Comparison of ENCODE assay signal across 19 mouse cellular contexts in genomic region chr2:117195578-117195977, GRCm38 (mm10). TPM values are rescaled to one million over a fixed set of nuclear protein-coding genes. Genes with fewer than 3 reads are reported as not detected.
A peak's percentile ranks its signal among the peaks of the same experiment; 100 is the strongest.
DNase-seq lines count a peak whose midpoint lies in the region; ATAC-seq and TF ChIP-seq lines count a peak whose summit lies in the region.
"Had no signal": no experiment of that assay in that cellular context is flagged by ENCODE, and none has a peak within 500 bp of the region (broad histone marks: within the 10 kb centered on the region; RNA-seq: fewer than 3 reads in every experiment).

No protein-coding gene starts in this region.

- no peak overlapping the region for H3K27ac ChIP-seq in kidney, postnatal 0 days
- no peak overlapping the region for H3K27ac ChIP-seq in forebrain, embryonic 12.5 days
- no peak overlapping the region for H3K27ac ChIP-seq in midbrain, postnatal 0 days (ENCODE audit: low read depth, low read length)
- H3K27ac ChIP-seq: embryonic facial prominence, embryonic 15.5 days; hindbrain, embryonic 13.5 days; liver, embryonic 15.5 days; midbrain, embryonic 13.5 days had no signal

- H3K4me2 ChIP-seq in kidney, postnatal 0 days (ENCODE audit: low read length), result no peak overlapping the region
- H3K4me2 ChIP-seq in forebrain, embryonic 12.5 days, result no peak overlapping the region
- no peak overlapping the region for H3K4me2 ChIP-seq in midbrain, postnatal 0 days (ENCODE audit: low read depth, low read length, poor library complexity, severe bottlenecking)
- H3K4me2 ChIP-seq: embryonic facial prominence, embryonic 15.5 days; hindbrain, embryonic 13.5 days; liver, embryonic 15.5 days; midbrain, embryonic 13.5 days had no signal

- 32% methylated on average over 7 of the region's 7 CpGs for WGBS in kidney, postnatal 0 days
- WGBS in forebrain, embryonic 12.5 days, result 74% methylated on average over 6 of the region's 7 CpGs
- 18% methylated on average over 6 of the region's 7 CpGs for WGBS in midbrain, postnatal 0 days

- no peaks in the 10 kb centered on the region for H3K36me3 ChIP-seq in kidney, postnatal 0 days (ENCODE audit: insufficient read depth, low read length)
- no peaks in the 10 kb centered on the region for H3K36me3 ChIP-seq in forebrain, embryonic 12.5 days (replicated peaks)
- no peaks in the 10 kb centered on the region for H3K36me3 ChIP-seq in midbrain, postnatal 0 days (ENCODE audit: insufficient read depth, low read length)
- H3K36me3 ChIP-seq: embryonic facial prominence, embryonic 15.5 days; hindbrain, embryonic 13.5 days; liver, embryonic 15.5 days; midbrain, embryonic 13.5 days had no signal

- no peaks in the 10 kb centered on the region for H3K9me3 ChIP-seq in kidney, postnatal 0 days (replicated peaks; ENCODE audit: low read length)
- H3K9me3 ChIP-seq in forebrain, embryonic 12.5 days, result no peaks in the 10 kb centered on the region
- H3K9me3 ChIP-seq in midbrain, postnatal 0 days (ENCODE audit: low read length), result no peaks in the 10 kb centered on the region
- H3K9me3 ChIP-seq: embryonic facial prominence, embryonic 15.5 days; hindbrain, embryonic 13.5 days; liver, embryonic 15.5 days; midbrain, embryonic 13.5 days had no signal

- ATAC-seq in kidney, postnatal 0 days (replicated peaks; ENCODE audit: low FRiP score, low read depth), result no peak
- no peak for ATAC-seq in forebrain, embryonic 12.5 days (ENCODE audit: low FRiP score)
- ATAC-seq in midbrain, postnatal 0 days (ENCODE audit: low FRiP score), result no peak
- ATAC-seq: forebrain, embryonic 14.5 days; intestine, embryonic 16.5 days; midbrain, embryonic 13.5 days had no signal

- DNase-seq in kidney, postnatal 0 days (ENCODE audit: low spot score), result peak; percentile 28
- DNase-seq in kidney, adult 9 months, result no peak
- peak; percentile 68 for DNase-seq in right cerebral cortex, adult 18-20 months
- no peak for DNase-seq in right cerebral cortex, postnatal 4 days
- DNase-seq in left cerebral cortex, postnatal 25 days (ENCODE audit: low spot score in 2 of 2), result peak; percentile 33 to 76
- no peak for DNase-seq in midbrain, postnatal 0 days (ENCODE audit: low spot score)
- DNase-seq: adrenal gland, postnatal 25 days; cerebellum, adult 9-11 months; gastrocnemius, postnatal 10 days; kidney, postnatal 25 days; lung, postnatal 10 days; thymus, adult 2 months had no signal

- H3K4me1 ChIP-seq in kidney, postnatal 0 days (replicated peaks; ENCODE audit: insufficient read depth, low read length), result no peaks in the 10 kb centered on the region
- peaks cover 8% of the 10 kb centered on the region for H3K4me1 ChIP-seq in forebrain, embryonic 12.5 days
- no peaks in the 10 kb centered on the region for H3K4me1 ChIP-seq in midbrain, postnatal 0 days (ENCODE audit: insufficient read depth, low read length)
- H3K4me1 ChIP-seq: liver, embryonic 15.5 days had no signal

- H3K27me3 ChIP-seq in kidney, postnatal 0 days (ENCODE audit: insufficient read depth, low read length), result no peaks in the 10 kb centered on the region
- H3K27me3 ChIP-seq in forebrain, embryonic 12.5 days, result no peaks in the 10 kb centered on the region
- no peaks in the 10 kb centered on the region for H3K27me3 ChIP-seq in midbrain, postnatal 0 days (ENCODE audit: insufficient read depth, low read length)
- H3K27me3 ChIP-seq: embryonic facial prominence, embryonic 15.5 days; hindbrain, embryonic 13.5 days; liver, embryonic 15.5 days; midbrain, embryonic 13.5 days had no signal

- intact Hi-C loops in left cerebral cortex, postnatal 25 days (cut with DNase I), result no loop called here

- no peak for TF ChIP-seq CTCF in kidney, postnatal 0 days (IDR thresholded peaks at IDR 0.05; ENCODE audit: low read depth)
- no peak for TF ChIP-seq CTCF in midbrain, postnatal 0 days (IDR thresholded peaks at IDR 0.05)

- H3K9ac ChIP-seq in kidney, postnatal 0 days (ENCODE audit: low read depth, low read length), result no peak overlapping the region
- H3K9ac ChIP-seq in forebrain, embryonic 12.5 days, result no peak overlapping the region
- H3K9ac ChIP-seq in midbrain, postnatal 0 days (replicated peaks; ENCODE audit: low read length, poor library complexity, severe bottlenecking), result no peak overlapping the region
- H3K9ac ChIP-seq: embryonic facial prominence, embryonic 15.5 days; hindbrain, embryonic 13.5 days; liver, embryonic 15.5 days; midbrain, embryonic 13.5 days had no signal

- no peak overlapping the region for H3K4me3 ChIP-seq in kidney, postnatal 0 days (replicated peaks; ENCODE audit: low read depth, low read length)
- H3K4me3 ChIP-seq in forebrain, embryonic 12.5 days (replicated peaks), result no peak overlapping the region
- H3K4me3 ChIP-seq in midbrain, postnatal 0 days (ENCODE audit: low read depth, low read length), result no peak overlapping the region
- H3K4me3 ChIP-seq: embryonic facial prominence, embryonic 15.5 days; hindbrain, embryonic 13.5 days; liver, embryonic 15.5 days; midbrain, embryonic 13.5 days had no signal

RNA-seq across cellular contexts. Expression of gene Fam98b, which starts 54.0 kb away (rescaled TPM):
- polyA plus RNA-seq in kidney, postnatal 0 days (2015; fragmentation: Nextera tagmentation; extraction: Ambion mirVana), result 11.5 and 11.8 TPM in 2 replicates
- total RNA-seq in left cerebral cortex, postnatal 25 days (2021), result 10 to 100 TPM; 50.9 to 53.9 TPM
- polyA plus RNA-seq in forebrain, embryonic 12.5 days (2016; fragmentation: Nextera tagmentation; extraction: Ambion mirVana), result 19.6 and 24.1 TPM in 2 replicates
- 9.8 and 12.4 TPM in 2 replicates for total RNA-seq in midbrain, postnatal 0 days (2014; rRNA removed)
- 6.8 and 10.0 TPM in 2 replicates for polyA plus RNA-seq in midbrain, postnatal 0 days (2015; fragmentation: Nextera tagmentation; extraction: Ambion mirVana)

Comparison
In these comparisons a context has a peak if more than half of its experiments do, and no peak if none do; other contexts are left out.
1. DNase-seq: peak in kidney, postnatal 0 days (single experiment), right cerebral cortex, adult 18-20 months (single experiment) and left cerebral cortex, postnatal 25 days (2 of 2); none in kidney, adult 9 months (single experiment), right cerebral cortex, postnatal 4 days (single experiment) and midbrain, postnatal 0 days (single experiment).